Mouse (Mus musculus) duodenum, adult 2 months (tissue): ENCODE results near the gene Olfr397. TPM values are rescaled to one million over a fixed set of nuclear protein-coding genes. Genes with fewer than 3 reads are reported as not detected.

ENCODE experiments used
- polyA plus RNA-seq: library from polyadenylated mRNA; depleted of rRNA; stranded (reverse); fragments of >200 nt; gene quantifications from 2 replicates; pipeline ENCODE4 v1.2.3, GENCODE M21; 2012; ENCODE audit warnings: low replicate concordance; rRNA removed

Gene Olfr397
- polyA plus RNA-seq: not detected in 2 replicates

DNA sequence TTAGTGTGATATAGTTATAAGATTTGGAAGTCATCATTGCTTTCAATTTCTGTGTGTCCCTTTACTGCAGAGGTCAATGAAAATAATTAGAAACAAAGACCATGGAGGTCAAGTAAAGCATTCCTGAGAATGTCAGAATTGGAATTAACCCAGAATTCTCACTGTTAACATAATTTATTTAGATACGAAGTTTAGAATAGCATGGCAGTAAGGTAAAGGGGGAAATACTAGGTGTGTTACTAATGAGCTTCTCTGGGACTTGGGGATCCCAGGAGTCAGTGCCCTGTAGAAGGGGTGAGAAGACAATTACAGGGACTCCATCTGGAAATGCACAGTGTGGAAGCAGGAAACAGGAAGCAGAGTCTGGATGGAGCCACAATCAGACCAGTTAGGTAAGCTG, at the start of gene Olfr397:
Gene Olfr397, plus strand, starts transcription at position 301 of the 400 bp plus-strand sequence.

DNA sequence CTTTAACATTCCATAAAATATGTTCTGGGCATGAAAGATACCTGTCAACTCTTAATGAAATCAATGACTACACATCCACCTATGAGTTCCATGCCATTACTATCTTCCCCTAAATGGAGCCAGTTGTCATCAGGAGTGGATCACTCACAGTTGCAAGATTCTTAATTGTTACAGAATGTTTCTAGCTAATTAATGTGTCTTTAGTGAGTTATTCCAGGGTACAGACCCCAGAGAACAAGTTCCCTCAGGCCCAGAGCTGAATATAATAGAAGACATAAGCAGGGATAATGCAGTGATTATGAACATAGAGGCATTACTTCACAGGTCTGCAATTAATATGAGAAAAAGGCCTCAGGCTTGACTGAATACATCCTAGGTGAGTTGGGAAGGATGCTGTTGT, 24.2 kb upstream of the Olfr397 start, which contains the start of gene Olfr23:
Gene Olfr23, plus strand, starts transcription at position 301 of the 400 bp plus-strand sequence.

DNA sequence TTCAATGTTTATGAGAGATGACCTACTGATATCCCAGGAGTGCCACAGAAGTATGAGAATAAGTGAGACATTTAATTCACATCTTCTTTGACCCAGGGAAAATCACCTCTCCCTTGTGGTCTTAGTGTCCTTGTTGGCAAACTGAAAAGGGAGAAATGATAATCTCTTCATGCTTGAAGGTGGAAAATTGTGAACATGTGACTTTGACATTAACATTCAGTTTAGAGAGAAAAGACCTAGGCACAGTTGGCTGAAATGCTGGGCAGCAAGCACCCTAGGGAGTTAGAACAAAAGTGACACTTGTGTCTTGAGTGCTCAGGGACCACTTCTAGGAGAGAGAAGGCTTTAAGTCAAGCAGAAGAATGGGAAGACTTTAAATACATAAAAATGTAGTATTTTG, 29.7 kb downstream of the Olfr397 start, which contains the start of gene Olfr398:
Gene Olfr398, minus strand, starts transcription at position 101 of the 400 bp plus-strand sequence.

Other genes starting within 250 kb of the Olfr397 start
- gene Olfr389, start 180.1 kb upstream of the Olfr397 start, polyA plus RNA-seq: not detected in 2 replicates
- gene Olfr390, start 177.9 kb upstream of the Olfr397 start, polyA plus RNA-seq: not detected in 2 replicates
- gene Olfr391-ps, start 157.8 kb upstream of the Olfr397 start, polyA plus RNA-seq: not detected in 2 replicates
- not detected in 2 replicates for gene Olfr392, start 143.8 kb upstream of the Olfr397 start, polyA plus RNA-seq
- gene Olfr393, start 109.4 kb upstream of the Olfr397 start, polyA plus RNA-seq: not detected in 2 replicates
- gene Olfr394, start 70.0 kb upstream of the Olfr397 start, polyA plus RNA-seq: not detected in 2 replicates
- not detected in 2 replicates for gene Olfr395, start 51.5 kb upstream of the Olfr397 start, polyA plus RNA-seq
- gene Olfr23, start 24.1 kb upstream of the Olfr397 start, polyA plus RNA-seq: not detected in 2 replicates
- gene Olfr398, start 29.6 kb downstream of the Olfr397 start, polyA plus RNA-seq: not detected in 2 replicates
- gene Olfr139, start 95.7 kb downstream of the Olfr397 start, polyA plus RNA-seq: not detected in 2 replicates
- gene Olfr399, start 95.8 kb downstream of the Olfr397 start, polyA plus RNA-seq: not detected in 2 replicates
- not detected in 2 replicates for gene Zfp616, start 109.1 kb downstream of the Olfr397 start, polyA plus RNA-seq
- not detected in 2 replicates for gene Olfr401, start 152.9 kb downstream of the Olfr397 start, polyA plus RNA-seq
- gene Olfr402, start 192.7 kb downstream of the Olfr397 start, polyA plus RNA-seq: not detected in 2 replicates
- gene Olfr403, start 225.4 kb downstream of the Olfr397 start, polyA plus RNA-seq: not detected in 2 replicates